Mouse (Mus musculus) induced T-regulatory cell, adult 2 months (primary cell): ENCODE measurements at regions not wholly inside any gene's neighbourhood (a gene's known extent, or its start where the extent isn't known, plus 50 kb on each side); places are given as distances from the start of the nearest gene placed in this dataset.

Source experiments
- DNase-seq: peaks from one replicate; pipeline ENCODE4 v3.0.0-alpha.2; 2012; ENCODE audit warnings: low read depth

DNA sequence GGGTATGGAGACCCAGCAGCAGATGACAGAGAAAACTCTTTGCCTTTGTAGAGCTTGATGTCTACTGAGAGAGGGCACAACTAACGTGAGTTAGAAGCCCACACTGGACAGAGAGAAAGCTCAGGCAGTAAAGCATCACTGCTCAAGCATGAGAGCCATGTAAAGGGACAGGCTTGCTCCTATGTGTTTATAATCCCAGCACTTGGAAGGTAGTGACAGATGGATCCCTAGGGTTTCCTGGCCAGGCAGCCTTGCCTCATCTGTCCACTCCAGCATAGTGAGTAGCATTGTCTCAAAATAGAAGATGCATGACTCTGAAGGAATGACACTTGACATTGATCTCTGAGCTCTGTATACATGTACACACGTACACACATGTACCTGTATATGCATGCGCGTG is 55.9 kb upstream of the Cnksr3 start:
- DNase-seq = no peak

DNA sequence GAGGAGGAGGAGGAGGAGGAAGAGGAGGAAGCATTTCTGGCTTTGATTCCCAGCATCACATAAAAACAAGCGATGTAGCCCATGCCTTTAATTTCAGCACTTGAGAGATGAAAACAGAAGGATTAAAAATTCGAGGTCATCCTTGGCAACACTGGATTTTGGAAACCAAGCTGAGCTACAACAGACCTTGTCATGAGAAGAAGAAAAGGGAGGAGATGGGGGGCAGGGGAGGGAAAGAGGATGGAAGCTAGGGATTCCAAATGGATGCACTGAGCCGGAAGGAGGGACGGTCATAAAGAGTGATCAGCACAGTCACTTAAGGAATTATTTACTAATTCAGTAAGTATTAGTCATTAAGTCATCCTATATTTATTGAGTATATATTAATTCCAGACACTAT is 55.1 kb upstream of the Cnksr3 start:
- DNase-seq = no peak

DNA sequence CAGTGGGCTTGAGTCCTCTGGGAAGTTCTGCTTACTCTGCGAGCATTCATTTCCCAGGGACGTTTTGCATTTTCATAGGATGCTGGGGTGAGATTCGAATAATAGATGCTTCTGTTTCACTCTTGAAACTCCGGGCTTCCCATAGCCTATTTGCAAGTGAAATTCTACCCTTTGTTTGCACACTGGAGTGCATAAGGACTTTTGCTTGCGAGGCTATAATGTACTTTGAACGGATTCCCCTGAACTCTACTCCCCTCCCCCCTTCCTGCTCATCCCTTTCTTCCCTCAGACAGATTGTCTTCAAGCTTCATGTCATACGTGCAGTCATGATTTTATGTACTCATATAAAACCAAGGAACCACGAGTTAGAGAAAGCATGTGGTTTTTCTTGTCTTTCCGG is 53.4 kb upstream of the Cnksr3 start:
- DNase-seq = no peak

DNA sequence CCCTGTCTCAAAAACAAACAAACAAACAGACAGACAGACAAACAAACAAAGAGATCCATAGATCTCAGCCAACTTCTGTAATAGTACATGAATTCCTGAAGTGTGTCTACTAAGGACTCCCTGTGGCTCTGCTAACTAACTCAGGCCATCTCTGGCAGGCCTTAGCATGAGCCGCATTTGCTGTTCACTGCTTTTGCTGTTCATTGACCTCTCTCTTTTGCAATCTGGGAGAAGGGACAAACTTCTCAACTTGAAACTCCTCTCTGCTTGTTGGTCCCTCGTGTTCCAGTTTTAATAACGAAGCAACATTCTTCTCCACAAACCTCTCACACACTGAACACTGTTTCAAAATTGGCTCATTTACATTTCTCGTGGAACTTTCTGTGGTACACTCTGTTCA is 52.7 kb upstream of the Cnksr3 start:
- DNase-seq = no peak
